8 mouse cellular contexts compared by ENCODE assay signal in genomic region chr14:18331693-18332131, GRCm38 (mm10). TPM values are rescaled to one million over a fixed set of nuclear protein-coding genes. Genes with fewer than 3 reads are reported as not detected.
DNase-seq lines count a peak whose midpoint lies in the region; ATAC-seq and TF ChIP-seq lines count a peak whose summit lies in the region.

Gene Ube2e1, minus strand, starts transcription at chr14:18331859.

- H3K36me3 ChIP-seq in embryonic facial prominence, embryonic 15.5 days, result no peaks in the 10 kb centered on the region
- no peaks in the 10 kb centered on the region for H3K36me3 ChIP-seq in heart, embryonic 11.5 days (ENCODE audit: control insufficient read depth, insufficient read depth, low read length)
- H3K36me3 ChIP-seq in kidney, embryonic 16.5 days (ENCODE audit: insufficient read depth, low read length), result peaks cover 3% of the 10 kb centered on the region; the same call in 1 of the 2 replicates
- no peaks in the 10 kb centered on the region for H3K36me3 ChIP-seq in liver, embryonic 11.5 days (ENCODE audit: control insufficient read depth, insufficient read depth, low read length)
- H3K36me3 ChIP-seq in myocyte (ENCODE audit: control insufficient read depth, insufficient read depth), result no peaks in the 10 kb centered on the region

- H3K27me3 ChIP-seq in embryonic facial prominence, embryonic 15.5 days, result no peaks in the 10 kb centered on the region
- no peaks in the 10 kb centered on the region for H3K27me3 ChIP-seq in heart, embryonic 11.5 days (ENCODE audit: control insufficient read depth, insufficient read depth, low read length)
- no peaks in the 10 kb centered on the region for H3K27me3 ChIP-seq in kidney, embryonic 16.5 days (ENCODE audit: insufficient read depth, low read length)
- no peaks in the 10 kb centered on the region for H3K27me3 ChIP-seq in liver, embryonic 11.5 days (replicated peaks; ENCODE audit: control insufficient read depth, insufficient read depth, low read length)
- no peaks in the 10 kb centered on the region for H3K27me3 ChIP-seq in myocyte (ENCODE audit: control insufficient read depth, insufficient read depth, insufficient read length)

- peak within 1 kb of the TSS; percentile 65 for H3ac ChIP-seq in myocyte (ENCODE audit: control insufficient read depth, insufficient read length)

- H3K79me2 ChIP-seq in myocyte (ENCODE audit: control insufficient read depth, insufficient read depth), result peaks cover 13% of the 10 kb centered on the region

- H3K9ac ChIP-seq in embryonic facial prominence, embryonic 15.5 days, result peak within 1 kb of the TSS; percentile 93
- peak within 1 kb of the TSS; percentile 93 for H3K9ac ChIP-seq in heart, embryonic 11.5 days (ENCODE audit: low read depth, low read length)
- H3K9ac ChIP-seq in kidney, embryonic 16.5 days (replicated peaks; ENCODE audit: low read length), result peak within 1 kb of the TSS; percentile 98
- H3K9ac ChIP-seq in liver, embryonic 11.5 days (ENCODE audit: low read depth, low read length), result peak within 1 kb of the TSS; percentile 97

- peak within 1 kb of the TSS; percentile 76 for H3K4me2 ChIP-seq in embryonic facial prominence, embryonic 15.5 days (replicated peaks)
- peak within 1 kb of the TSS; percentile 92 for H3K4me2 ChIP-seq in heart, embryonic 11.5 days
- H3K4me2 ChIP-seq in kidney, embryonic 16.5 days (replicated peaks; ENCODE audit: low read depth, low read length), result peak within 1 kb of the TSS; percentile 75
- H3K4me2 ChIP-seq in liver, embryonic 11.5 days, result peak within 1 kb of the TSS; percentile 72
- H3K4me2 ChIP-seq in myocyte (ENCODE audit: low read depth), result peak within 1 kb of the TSS; percentile 86

- H3K9me3 ChIP-seq in embryonic facial prominence, embryonic 15.5 days (replicated peaks), result no peaks in the 10 kb centered on the region
- no peaks in the 10 kb centered on the region for H3K9me3 ChIP-seq in heart, embryonic 11.5 days (replicated peaks; ENCODE audit: control insufficient read depth, low read length)
- H3K9me3 ChIP-seq in kidney, embryonic 16.5 days (ENCODE audit: low read length), result no peaks in the 10 kb centered on the region
- H3K9me3 ChIP-seq in liver, embryonic 11.5 days (ENCODE audit: control insufficient read depth, low read length), result no peaks in the 10 kb centered on the region

- H3K27ac ChIP-seq in embryonic facial prominence, embryonic 15.5 days (replicated peaks), result peak within 1 kb of the TSS; percentile 86
- H3K27ac ChIP-seq in heart, embryonic 11.5 days (ENCODE audit: low read depth, low read length), result peak within 1 kb of the TSS; percentile 50; the same call in 1 of the 2 replicates
- peak within 1 kb of the TSS; percentile 82 for H3K27ac ChIP-seq in kidney, embryonic 16.5 days (ENCODE audit: low read length)
- peak within 1 kb of the TSS; percentile 66 for H3K27ac ChIP-seq in liver, embryonic 11.5 days (ENCODE audit: low read depth, low read length)

- H3K4me3 ChIP-seq in embryonic facial prominence, embryonic 15.5 days (replicated peaks), result peak within 1 kb of the TSS; percentile 74
- peak within 1 kb of the TSS; percentile 94 for H3K4me3 ChIP-seq in heart, embryonic 11.5 days (ENCODE audit: low read depth, low read length)
- peak within 1 kb of the TSS; percentile 88 for H3K4me3 ChIP-seq in kidney, embryonic 16.5 days (ENCODE audit: low read length)
- H3K4me3 ChIP-seq in liver, embryonic 11.5 days (ENCODE audit: low read depth, low read length), result peak within 1 kb of the TSS; percentile 95
- H3K4me3 ChIP-seq in myocyte, result peak within 1 kb of the TSS; percentile 30

- peaks cover 16% of the 10 kb centered on the region for H3K4me1 ChIP-seq in embryonic facial prominence, embryonic 15.5 days
- H3K4me1 ChIP-seq in heart, embryonic 11.5 days (ENCODE audit: control insufficient read depth, insufficient read depth, low read length), result peaks cover 3% of the 10 kb centered on the region; the same call in 1 of the 2 replicates
- peaks cover 25% of the 10 kb centered on the region for H3K4me1 ChIP-seq in kidney, embryonic 16.5 days (ENCODE audit: insufficient read depth, low read length)
- peaks cover 15% of the 10 kb centered on the region for H3K4me1 ChIP-seq in liver, embryonic 11.5 days (replicated peaks; ENCODE audit: control insufficient read depth, insufficient read depth, low read length)

- DNase-seq in A20 (ENCODE audit: low read depth, low spot score), result peak; percentile 86
- DNase-seq in adrenal gland, postnatal 36 days, result peak; percentile 80 to 84
- DNase-seq in liver, embryonic 11.5 days (ENCODE audit: low spot score), result peak; percentile 84
- DNase-seq in spleen, postnatal 4 days (ENCODE audit: low spot score in 2 of 2), result peak; percentile 65 to 83

- ATAC-seq in embryonic facial prominence, embryonic 15.5 days (ENCODE audit: insufficient number of reproducible peaks, low FRiP score, low TSS enrichment, low read depth), result peak; percentile 90
- peak; percentile 86 for ATAC-seq in heart, embryonic 11.5 days (replicated peaks; ENCODE audit: insufficient number of reproducible peaks, low FRiP score, low TSS enrichment)
- ATAC-seq in kidney, embryonic 16.5 days (ENCODE audit: low FRiP score, low TSS enrichment), result peak; percentile 93
- ATAC-seq in liver, embryonic 11.5 days (replicated peaks; ENCODE audit: low FRiP score), result peak; percentile 86

- WGBS in embryonic facial prominence, embryonic 15.5 days, result under 1% methylated on average over 33 of the region's 39 CpGs
- under 1% methylated on average over 33 of the region's 39 CpGs for WGBS in heart, embryonic 11.5 days (ENCODE audit: insufficient replicate concordance)
- 0% methylated on average over 30 of the region's 39 CpGs for WGBS in kidney, embryonic 16.5 days
- under 1% methylated on average over 39 of the region's 39 CpGs for WGBS in liver, embryonic 11.5 days

- peak; percentile 90 for TF ChIP-seq POLR2A in myocyte (IDR thresholded peaks at IDR 0.05; ENCODE audit: insufficient read length, low read depth)

TF ChIP-seq in myocyte, 11 proteins besides CTCF, POLR2A, EP300 and RAD21:
- TF ChIP-seq MAX (IDR thresholded peaks at IDR 0.05; ENCODE audit: low read depth) (no peak), MYOG (IDR thresholded peaks at IDR 0.05; ENCODE audit: control insufficient read depth in 1 of 3, insufficient read depth in 1 of 3, insufficient read length in 2 of 3, low read depth in 2 of 3) (peak in 1 of 3 experiments; percentile 25), POLR2AphosphoS2 (IDR thresholded peaks at IDR 0.05; ENCODE audit: insufficient read length, low read depth) (peak; percentile 81)

RNA-seq across cellular contexts. Expression of gene Ube2e1, which starts in this region (rescaled TPM):
- 10 to 100 TPM; 71.8 to 75.0 TPM for total RNA-seq in adrenal gland, postnatal 36 days (2021)
- 140 and 148 TPM in 2 replicates for polyA plus RNA-seq in embryonic facial prominence, embryonic 15.5 days (2015; fragmentation: Nextera tagmentation; extraction: Ambion mirVana)
- polyA plus RNA-seq in heart, embryonic 11.5 days (2014; fragmentation: Nextera tagmentation; extraction: Ambion mirVana), result 20.3 and 27.5 TPM in 2 replicates
- 131 and 141 TPM in 2 replicates for polyA plus RNA-seq in kidney, embryonic 16.5 days (2015; fragmentation: Nextera tagmentation; extraction: Ambion mirVana)
- 38.8 and 41.1 TPM in 2 replicates for polyA plus RNA-seq in liver, embryonic 11.5 days (2014; fragmentation: Nextera tagmentation; extraction: Ambion mirVana)
- 34.4 TPM for polyA plus RNA-seq in myocyte (2012; fragmentation: generic; extraction: Trizol)

Comparison
In these comparisons a context has a peak if more than half of its experiments do, and no peak if none do; other contexts are left out.
1. Peak in every context shown above with its lines: DNase-seq, ATAC-seq, H3K4me3 ChIP-seq and H3K27ac ChIP-seq.
2. H3K4me3 ChIP-seq: peak in every context shown above with its lines; median percentile 95 in liver, embryonic 11.5 days; 94 in heart, embryonic 11.5 days; 88 in kidney, embryonic 16.5 days; 74 in embryonic facial prominence, embryonic 15.5 days; 30 in myocyte.